Mouse (Mus musculus) G1E (cell line): ENCODE data around the gene Aox4. TPM values are rescaled to one million over a fixed set of nuclear protein-coding genes. Genes with fewer than 3 reads are reported as not detected.

Source experiments
- ATAC-seq: 2 replicates; pipeline ENCODE4 v1.8.0; 2016; ENCODE audit warnings: mild to moderate bottlenecking; ENCODE audit not compliant: insufficient number of reproducible peaks, poor library complexity, low FRiP score, severe bottlenecking; ENCODE audit errors: extremely low read depth
- DNase-seq: peaks from one replicate; pipeline ENCODE4 v3.0.0; 2012; ENCODE audit warnings: low spot score
- H3K27me3 ChIP-seq: 2 replicates; pipeline ENCODE4 v1.6.1; 2012; ENCODE audit warnings: mild to moderate bottlenecking, low read length, inconsistent platforms; ENCODE audit not compliant: insufficient read depth
- H3K36me3 ChIP-seq: replicated peaks from 2 replicates; pipeline ENCODE3; 2012; ENCODE audit warnings: mild to moderate bottlenecking, inconsistent platforms
- H3K4me1 ChIP-seq: 2 replicates; pipeline ENCODE4 v1.6.1; 2012; ENCODE audit warnings: low read depth, low read length, inconsistent platforms, mixed read lengths; ENCODE audit not compliant: insufficient read depth
- H3K4me3 ChIP-seq: 2 replicates; pipeline ENCODE4 v1.5.1; 2012; ENCODE audit warnings: low read depth, mild to moderate bottlenecking, inconsistent platforms, low read length, moderate library complexity, mixed read lengths
- H3K9me3 ChIP-seq: replicated peaks from 2 replicates; pipeline ENCODE4 v1.6.1; 2012; ENCODE audit warnings: inconsistent platforms
- CTCF ChIP-seq: IDR thresholded peaks from 2 replicates; pipeline ENCODE4 v1.5.1; 2012; ENCODE audit warnings: low read depth, low read length, inconsistent platforms, mixed read lengths
- GATA1 ChIP-seq: IDR thresholded peaks from 2 replicates; pipeline ENCODE4 v1.6.1; 2012; ENCODE audit warnings: borderline replicate concordance, low read length, inconsistent platforms, mixed read lengths
- GATA2 ChIP-seq: IDR thresholded peaks from 2 replicates; pipeline ENCODE4 v1.6.1; 2012; ENCODE audit warnings: low read depth, low read length, inconsistent platforms, borderline replicate concordance
- POLR2AphosphoS5 ChIP-seq: IDR thresholded peaks from 2 replicates; pipeline ENCODE4 v1.6.1; 2012; ENCODE audit warnings: low read depth, low read length, inconsistent platforms; ENCODE audit not compliant: insufficient replicate concordance
- TAL1 ChIP-seq: conservative IDR thresholded peaks from 2 replicates; pipeline ENCODE4 v1.6.1; 2012; ENCODE audit warnings: low read depth, low read length, inconsistent platforms, mixed read lengths
- polyA plus RNA-seq: library from polyadenylated mRNA; stranded (reverse); fragments of >175 nt; gene quantifications from 2 replicates; pipeline ENCODE4 v1.2.3, GENCODE M21; 2012
- total RNA-seq, 2 experiments: library from RNA; stranded (forward) in 1 of 2; stranded (reverse) in 1 of 2; fragments of 200-1000 nt in 1 of 2; fragments of >200 nt in 1 of 2; fragmentation: Nextera tagmentation in 1 of 2; gene quantifications; 2 replicates each; pipeline ENCODE4 v1.2.3; 2014 to 2017

Aox4 gene
- total and polyA plus RNA-seq, 3 experiments, result 0.07 to 6.1 (median 0.82) TPM

GRCm38 (mm10) chr1:58237527-58238299 is 27.5 kb downstream of the Aox4 start:
- Histone ChIP-seq H3K36me3 (no peaks in the 10 kb centered on the region), H3K4me1 (peaks cover 5% of the 10 kb centered on the region; the same call in 1 of the 2 replicates), H3K9me3 (no peaks in the 10 kb centered on the region), H3K4me3 (no peak overlapping the region), H3K27me3 (peaks cover 16% of the 10 kb centered on the region)
- ATAC-seq, result no peak
- TF ChIP-seq GATA2 (no peak), POLR2AphosphoS5 (no peak), CTCF (no peak), GATA1 (no peak), TAL1 (no peak)
- DNase-seq, result no peak

GRCm38 (mm10) chr1:58238440-58238839 is 28.2 kb downstream of the Aox4 start:
- Histone ChIP-seq H3K9me3 (no peaks in the 10 kb centered on the region), H3K4me3 (no peak overlapping the region), H3K36me3 (no peaks in the 10 kb centered on the region), H3K27me3 (peaks cover 16% of the 10 kb centered on the region), H3K4me1 (peaks cover 5% of the 10 kb centered on the region; the same call in 1 of the 2 replicates)
- TF ChIP-seq GATA2 (no peak), POLR2AphosphoS5 (no peak), CTCF (no peak), GATA1 (no peak), TAL1 (no peak)
- DNase-seq (no peak), ATAC-seq (no peak)

GRCm38 (mm10) chr1:58238961-58239360 is 28.8 kb downstream of the Aox4 start:
- DNase-seq (no peak), ATAC-seq (no peak)
- Histone ChIP-seq H3K36me3 (no peaks in the 10 kb centered on the region), H3K4me1 (peaks cover 5% of the 10 kb centered on the region; the same call in 1 of the 2 replicates), H3K4me3 (no peak overlapping the region), H3K27me3 (peaks cover 16% of the 10 kb centered on the region), H3K9me3 (no peaks in the 10 kb centered on the region)
- TF ChIP-seq POLR2AphosphoS5, result no peak
- TF ChIP-seq TAL1, result no peak
- no peak for TF ChIP-seq CTCF
- no peak for TF ChIP-seq GATA2
- no peak for TF ChIP-seq GATA1

GRCm38 (mm10) chr1:58240347-58240746 is 30.1 kb downstream of the Aox4 start:
- Histone ChIP-seq H3K27me3 (peaks cover 12% of the 10 kb centered on the region), H3K36me3 (no peaks in the 10 kb centered on the region), H3K9me3 (no peaks in the 10 kb centered on the region), H3K4me3 (no peak overlapping the region), H3K4me1 (peaks cover 5% of the 10 kb centered on the region; the same call in 1 of the 2 replicates)
- no peak for ATAC-seq
- TF ChIP-seq GATA1 (no peak), POLR2AphosphoS5 (no peak), GATA2 (no peak), TAL1 (no peak), CTCF (no peak)
- no peak for DNase-seq

- TF ChIP-seq GATA1 (no peak), CTCF (no peak), POLR2AphosphoS5 (no peak), GATA2 (no peak), TAL1 (no peak)
- Histone ChIP-seq H3K9me3 (no peaks in the 10 kb centered on the region), H3K4me1 (no peaks in the 10 kb centered on the region), H3K4me3 (no peak overlapping the region), H3K36me3 (no peaks in the 10 kb centered on the region), H3K27me3 (peaks cover 6% of the 10 kb centered on the region)
- ATAC-seq (no peak), DNase-seq (no peak)
Observed at GRCm38 (mm10) chr1:58244487-58244886, 34.3 kb downstream of the Aox4 start.

GRCm38 (mm10) chr1:58248518-58248917 is 38.3 kb downstream of the Aox4 start:
- no peak overlapping the region for H3K4me3 ChIP-seq
- no peaks in the 10 kb centered on the region for H3K36me3 ChIP-seq
- TF ChIP-seq GATA1, result no peak
- no peak for TF ChIP-seq POLR2AphosphoS5
- TF ChIP-seq TAL1, result no peak
- TF ChIP-seq CTCF, result no peak
- no peak for TF ChIP-seq GATA2
- no peaks in the 10 kb centered on the region for H3K4me1 ChIP-seq
- peaks cover 7% of the 10 kb centered on the region; the same call in 1 of the 2 replicates for H3K27me3 ChIP-seq
- H3K9me3 ChIP-seq, result no peaks in the 10 kb centered on the region
- DNase-seq (no peak), ATAC-seq (no peak)
